Mouse (Mus musculus): ENCODE results near the gene Myo16.

- TF ChIP-seq POLR2A (IDR thresholded peaks at IDR 0.05; ENCODE audit: low read depth, low read length) = no peak
- no peak for TF ChIP-seq CTCF (IDR thresholded peaks at IDR 0.05; ENCODE audit: extremely low read depth, insufficient read length, insufficient replicate concordance, low read depth, low read length)
Measured at GRCm38 (mm10) chr8:10222770-10223169, 69.1 kb downstream of the Myo16 start.

Measured in small intestine, adult 2 months (tissue).